Mouse (Mus musculus) adrenal gland, postnatal 10 days (tissue): ENCODE measurements around the gene Txndc15. TPM values are rescaled to one million over a fixed set of nuclear protein-coding genes. Genes with fewer than 3 reads are reported as not detected.
A peak's percentile ranks its signal among the peaks of the same experiment; 100 is the strongest.
"Not testable (repeated sequence)": the region's sequence is repeated elsewhere in the genome, so short reads cannot be mapped to it uniquely, and the experiment has no call there.

Source experiments
- DNase-seq: peaks from one replicate; pipeline ENCODE4 v3.0.0; 2021; ENCODE audit warnings: mixed read lengths
- long read RNA-seq, 2 experiments: library from polyadenylated mRNA; stranded (forward); transcript quantifications; one replicate each; pipeline ENCODE4 v2.0.0; 2021
- total RNA-seq, 2 experiments: library from RNA; stranded (reverse); gene quantifications; 2 replicates each; pipeline ENCODE4 v1.2.3; 2021

Gene Txndc15
- total RNA-seq: 10 to 100 TPM; 53.2 to 55.6 TPM
- long read RNA-seq, experiment 1, transcript Txndc15-201 (5 exons, 1,527 nt): major isoform, 168 of 189 reads
- long read RNA-seq, experiment 1, partial matches to known transcripts: 8 of 189 reads
- long read RNA-seq, experiment 1, other reads (novel, unspliced or antisense): 12 of 189 reads
- long read RNA-seq, experiment 2, transcript Txndc15-201 (5 exons, 1,527 nt): major isoform, 65 of 81 reads
- long read RNA-seq, experiment 2, partial matches to known transcripts: 0 of 81 reads
- long read RNA-seq, experiment 2, other reads (novel, unspliced or antisense): 16 of 81 reads

DNA sequence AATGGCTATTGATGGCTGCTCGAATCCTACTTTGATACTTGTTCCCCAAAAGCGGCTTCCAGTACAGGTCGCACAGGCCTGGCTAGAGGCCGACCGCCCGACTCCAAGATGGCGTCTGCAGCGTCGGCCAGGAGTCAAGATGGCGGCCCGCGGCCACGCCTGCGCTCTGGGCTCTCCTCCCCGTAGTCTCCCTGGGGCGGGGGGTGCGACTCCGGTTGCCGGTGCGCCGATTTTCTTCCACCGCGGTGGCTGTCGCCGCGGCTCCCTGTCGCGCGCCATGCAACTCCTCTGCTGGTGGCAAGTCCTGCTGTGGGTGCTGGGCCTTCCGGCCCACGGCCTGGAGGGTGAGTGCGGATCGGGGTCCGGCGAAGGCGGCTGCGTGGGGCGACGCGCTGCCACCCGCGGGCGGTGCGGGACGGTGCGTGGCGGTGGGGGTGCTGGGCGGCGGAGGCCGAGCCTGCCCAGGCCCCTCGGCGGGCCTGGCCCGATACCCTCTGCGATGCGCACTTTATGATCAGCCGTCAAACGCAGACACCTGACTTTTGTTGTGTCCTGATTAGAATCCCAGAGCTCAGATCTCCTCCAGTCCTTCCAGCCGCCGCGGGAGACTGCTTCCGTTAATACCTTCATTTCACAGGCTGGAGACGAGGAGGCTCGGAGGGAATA lies at the start of gene Txndc15:
Gene Txndc15, plus strand, starts transcription at position 150 of the 666 bp plus-strand sequence.
- peak; percentile 95 for DNase-seq

DNA sequence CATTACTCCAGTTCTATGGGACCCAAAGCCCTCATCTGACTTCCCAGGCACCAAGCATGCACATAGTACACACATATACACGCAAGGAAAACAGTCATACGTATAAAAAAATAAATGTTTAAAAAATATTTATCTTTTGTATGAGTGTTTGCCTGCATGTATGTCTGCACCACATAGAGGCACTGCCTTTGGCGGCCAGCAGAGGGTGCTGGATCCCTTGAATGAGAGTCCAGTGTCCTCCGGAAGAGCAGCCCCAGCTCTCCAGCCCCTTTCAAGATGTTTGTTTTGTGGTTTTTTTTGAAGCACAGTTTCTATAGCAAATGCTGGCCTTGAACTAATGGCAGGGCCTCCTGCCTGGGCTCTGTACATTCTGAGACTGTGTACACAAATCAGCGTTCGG lies 45.9 kb upstream of the Txndc15 start:
- DNase-seq: peak; percentile 62

GRCm38 (mm10) chr13:55672711-55673110 lies 41.7 kb upstream of the Txndc15 start:
- DNase-seq: no peak

DNA sequence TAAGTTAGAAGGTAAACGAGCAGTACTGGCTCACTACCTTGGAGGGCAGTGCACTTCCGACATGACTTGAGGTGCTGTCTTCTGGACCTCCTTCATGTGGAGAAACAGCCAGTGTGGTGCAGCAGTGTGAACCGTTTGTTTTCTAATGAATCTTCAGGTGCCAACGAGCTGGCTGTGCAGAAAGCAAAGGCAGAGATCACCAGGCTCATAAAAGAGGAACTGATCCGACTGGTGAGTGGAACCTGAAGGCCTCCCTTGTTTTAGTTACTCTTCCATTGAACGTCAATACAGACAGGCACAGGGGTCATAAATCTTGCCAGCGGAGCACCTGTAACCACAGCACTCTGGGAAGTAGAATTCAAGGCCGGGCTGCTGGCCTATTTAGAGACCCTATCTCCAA lies 37.1 kb upstream of the Txndc15 start:
- no peak for DNase-seq

GRCm38 (mm10) chr13:55682201-55682600 lies 32.2 kb upstream of the Txndc15 start:
- DNase-seq: no peak

DNA sequence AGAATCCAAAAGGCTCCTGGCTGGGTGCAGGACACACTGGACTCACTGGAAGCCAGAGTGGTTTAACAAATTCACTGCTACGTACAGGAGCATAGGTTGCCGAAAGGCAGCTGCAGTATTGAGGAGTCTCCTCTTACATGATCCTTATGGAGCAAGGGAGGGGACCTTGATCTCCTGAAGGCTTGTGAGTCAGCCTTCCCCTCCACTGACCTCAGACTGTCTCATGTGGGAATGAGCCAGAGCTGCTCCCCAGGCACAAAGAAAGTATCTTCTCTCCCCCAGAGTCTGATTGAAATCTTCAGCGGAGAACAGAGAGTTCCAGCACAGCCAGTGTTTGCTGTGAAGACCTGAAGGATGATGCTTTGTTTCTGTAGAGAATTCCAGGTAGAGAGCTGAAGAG lies 30.9 kb upstream of the Txndc15 start:
- peak; percentile 29 for DNase-seq

- DNase-seq: no peak
Observed at GRCm38 (mm10) chr13:55686107-55686633, 28.3 kb upstream of the Txndc15 start.

GRCm38 (mm10) chr13:55687927-55688602 lies 26.4 kb upstream of the Txndc15 start:
- DNase-seq: no peak

GRCm38 (mm10) chr13:55692535-55693242 lies 21.8 kb upstream of the Txndc15 start, which contains the start of gene B230219D22Rik:
Gene B230219D22Rik (plus strand): TSS chr13:55693124.
- DNase-seq: peak; percentile 92

- no peak for DNase-seq
Observed at GRCm38 (mm10) chr13:55693243-55693721, 21.2 kb upstream of the Txndc15 start.

DNA sequence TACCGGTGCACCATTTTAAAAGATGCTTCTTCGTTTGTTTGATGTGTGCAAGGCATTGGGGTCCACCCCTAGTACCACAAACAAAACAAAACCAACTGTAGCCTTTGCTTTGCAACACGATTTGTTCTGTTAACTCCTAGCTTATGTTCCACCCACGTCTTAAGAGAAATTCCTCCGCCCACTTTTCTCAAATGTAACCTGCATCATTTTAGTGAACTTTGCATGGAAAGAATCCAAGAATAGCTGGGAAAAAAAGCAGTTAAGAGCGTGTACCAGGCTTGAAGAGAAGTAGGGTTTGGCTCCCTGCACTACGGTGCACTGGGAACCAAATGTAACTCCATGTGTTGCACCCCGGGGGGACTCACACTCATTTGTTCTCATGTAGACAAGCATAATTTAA lies 20.3 kb upstream of the Txndc15 start:
- DNase-seq: no peak

DNA sequence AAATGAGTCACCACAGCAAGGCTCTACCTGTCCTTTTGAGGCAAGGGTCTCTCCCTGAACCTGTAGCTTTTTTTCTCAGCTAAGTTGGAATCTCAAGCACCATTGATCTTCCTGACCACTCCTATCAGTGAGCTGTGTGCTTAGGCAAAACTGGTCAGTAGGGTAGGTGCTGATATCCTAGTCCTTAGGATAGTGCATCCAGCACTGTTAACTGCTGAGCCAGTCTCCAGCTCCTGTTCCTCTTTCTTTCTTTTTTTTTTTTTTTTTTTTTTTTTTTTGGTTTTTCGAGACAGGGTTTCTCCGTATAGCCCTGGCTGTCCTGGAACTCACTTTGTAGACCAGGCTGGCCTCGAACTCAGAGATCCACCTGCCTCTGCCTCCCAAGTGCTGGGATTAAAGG lies 18.5 kb upstream of the Txndc15 start:
- not testable (repeated sequence) for DNase-seq

- no peak for DNase-seq
Observed at GRCm38 (mm10) chr13:55704301-55704700, 10.1 kb upstream of the Txndc15 start.

DNA sequence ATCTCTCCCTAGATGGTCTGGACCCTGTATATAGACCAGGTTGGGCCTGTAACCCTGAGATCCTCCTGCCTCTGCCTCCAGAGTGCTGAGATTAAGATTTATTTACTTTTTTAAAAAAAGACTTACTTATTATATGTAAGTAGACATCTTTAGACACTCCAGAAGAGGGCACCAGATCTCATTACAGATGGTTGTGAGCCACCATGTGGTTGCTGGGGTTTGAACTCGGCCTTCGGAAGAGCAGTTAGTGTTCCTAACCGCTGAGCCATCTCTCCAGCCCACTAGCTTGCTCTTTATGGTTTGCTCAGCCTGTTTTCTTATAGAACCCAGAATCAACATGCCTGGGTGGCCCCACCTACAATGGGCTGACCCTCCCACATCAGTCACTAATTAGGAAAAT lies 1.6 kb upstream of the Txndc15 start:
- DNase-seq: no peak

DNA sequence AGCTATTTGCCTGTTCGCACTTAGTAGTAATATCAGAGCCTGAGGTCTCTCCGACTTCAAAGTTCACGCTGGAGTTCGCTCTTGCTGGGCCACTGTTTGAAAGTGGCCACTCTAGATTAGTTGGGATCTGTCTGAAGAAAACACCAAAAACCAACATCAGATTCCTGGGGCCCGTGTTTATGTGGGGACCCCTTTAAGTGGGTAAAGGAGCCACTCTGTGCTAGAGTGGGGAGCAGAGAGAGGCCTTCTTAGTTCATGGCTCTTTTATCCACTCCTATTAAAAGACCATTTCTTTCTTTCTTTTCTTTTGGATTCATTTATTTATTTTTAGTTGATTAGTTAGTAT lies 690 bp downstream of the Txndc15 start:
- DNase-seq: no peak

GRCm38 (mm10) chr13:55715908-55716510 lies 1.6 kb downstream of the Txndc15 start:
- no peak for DNase-seq

GRCm38 (mm10) chr13:55721516-55721915 lies 7.1 kb downstream of the Txndc15 start:
- DNase-seq: no peak

- no peak for DNase-seq
Observed at GRCm38 (mm10) chr13:55721995-55722394, 7.5 kb downstream of the Txndc15 start.

- DNase-seq: no peak
Observed at GRCm38 (mm10) chr13:55726598-55727119, 12.2 kb downstream of the Txndc15 start.

DNA sequence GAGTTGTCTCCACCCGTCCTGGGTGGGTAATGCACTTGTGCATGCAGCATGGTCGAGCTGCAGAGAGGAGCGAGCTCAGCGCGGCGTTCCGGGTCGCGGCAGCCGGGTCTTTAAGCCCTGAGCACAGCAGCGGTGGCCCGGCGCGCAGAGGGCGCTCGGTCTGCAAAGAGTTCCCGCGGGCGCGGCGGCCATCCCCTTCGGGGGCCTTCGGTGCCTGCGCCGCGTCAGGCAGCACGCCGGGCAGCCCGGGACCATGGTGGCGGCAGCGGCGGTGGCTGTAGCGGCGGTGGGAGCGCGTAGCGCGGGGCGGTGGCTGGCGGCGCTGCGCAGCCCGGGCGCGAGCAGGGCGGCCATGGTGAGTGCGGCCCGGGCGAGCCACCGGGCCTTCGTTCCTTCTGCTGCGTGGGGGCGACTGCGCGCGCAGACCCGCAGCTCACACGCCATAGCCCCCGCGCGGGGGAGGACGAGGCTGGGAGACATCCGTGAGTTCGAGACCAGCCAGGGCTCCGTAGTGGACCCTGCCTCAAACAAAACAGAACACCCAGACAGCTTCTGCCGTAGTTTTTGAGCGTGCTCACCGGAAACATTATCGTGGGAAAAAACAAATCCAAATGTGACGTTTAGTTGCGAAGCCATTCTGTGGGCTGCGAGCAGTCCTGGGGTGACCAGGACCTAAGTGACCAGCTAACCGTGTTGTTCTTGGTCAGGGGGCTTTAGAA lies 12.8 kb downstream of the Txndc15 start, which contains the start of gene Pcbd2:
Gene Pcbd2, plus strand, starts transcription at position 249 of the 719 bp plus-strand sequence.
- DNase-seq: peak; percentile 93

- DNase-seq: peak; percentile 76
Observed at GRCm38 (mm10) chr13:55727839-55728238, 13.4 kb downstream of the Txndc15 start.
